Mouse (Mus musculus) kidney, adult 11 months (tissue): ENCODE measurements around the gene Rpl36a-ps1.
"Not testable (repeated sequence)": the region's sequence is repeated elsewhere in the genome, so short reads cannot be mapped to it uniquely, and the experiment has no call there.

Experiments used
- DNase-seq: peaks from one replicate; pipeline ENCODE4 v3.0.0; 2022

Rpl36a-ps1 gene

DNA sequence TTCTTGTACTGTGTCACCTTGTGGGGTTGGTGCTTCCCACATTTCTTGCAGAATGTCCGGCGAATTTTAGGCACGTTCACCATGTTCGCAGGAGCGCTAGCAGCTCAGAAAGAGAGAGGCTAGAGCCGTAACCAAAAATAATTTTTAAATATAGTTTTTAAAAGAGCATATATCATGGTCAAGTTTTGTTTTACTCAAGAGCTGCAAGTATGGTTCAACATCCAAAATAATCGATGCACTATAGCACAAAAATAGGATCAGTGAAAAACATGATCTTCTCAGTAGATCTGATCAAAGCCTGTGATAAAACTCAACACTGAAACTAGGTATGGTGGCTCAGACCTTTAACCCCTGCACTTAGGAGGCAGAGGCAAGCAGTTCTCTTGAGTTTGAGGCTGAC, at the start of gene Rpl36a-ps1:
Rpl36a-ps1 (minus strand) TSS at position 101 of the 400 bp plus-strand sequence.
- no peak for DNase-seq

DNA sequence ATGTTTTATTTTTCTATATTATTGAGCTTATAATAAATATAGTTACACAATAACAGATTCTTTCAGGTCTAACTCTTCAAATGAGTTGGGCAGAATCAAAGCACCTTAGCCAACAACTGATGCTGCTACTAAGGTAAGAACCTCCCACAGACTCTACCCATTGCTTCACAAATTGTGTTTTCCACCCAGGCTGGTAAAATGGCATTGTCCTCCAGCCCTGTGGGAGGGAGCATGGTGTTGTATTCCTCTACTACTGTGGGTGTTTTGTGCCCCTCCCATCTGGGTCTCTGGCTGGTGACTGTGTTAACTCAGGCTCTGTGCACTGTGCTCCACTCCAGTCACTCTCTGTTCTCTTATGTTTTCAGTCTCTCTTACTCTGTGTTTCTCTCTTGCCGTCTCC, 49.4 kb upstream of the Rpl36a-ps1 start:
- DNase-seq = no peak

DNA sequence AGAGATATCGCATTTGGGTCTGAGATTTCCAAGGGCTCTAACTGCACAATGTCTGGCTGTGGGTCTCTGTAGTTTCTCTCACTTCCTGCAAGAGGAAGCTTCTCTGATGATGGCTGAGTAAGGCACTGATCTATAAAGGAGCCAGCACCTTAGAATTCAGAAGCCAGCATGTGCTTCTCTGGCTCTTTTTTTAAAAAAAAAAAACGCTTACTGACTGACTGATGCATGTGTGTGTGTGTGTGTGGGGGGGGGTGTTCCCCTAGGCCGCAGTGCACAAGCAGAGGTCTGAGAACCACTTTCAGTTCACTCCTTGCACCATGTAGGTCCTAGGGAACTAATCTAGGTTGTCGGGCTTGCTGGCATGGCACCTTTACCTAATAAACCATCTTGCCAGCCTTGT, 47.3 kb upstream of the Rpl36a-ps1 start:
- DNase-seq = no peak

DNA sequence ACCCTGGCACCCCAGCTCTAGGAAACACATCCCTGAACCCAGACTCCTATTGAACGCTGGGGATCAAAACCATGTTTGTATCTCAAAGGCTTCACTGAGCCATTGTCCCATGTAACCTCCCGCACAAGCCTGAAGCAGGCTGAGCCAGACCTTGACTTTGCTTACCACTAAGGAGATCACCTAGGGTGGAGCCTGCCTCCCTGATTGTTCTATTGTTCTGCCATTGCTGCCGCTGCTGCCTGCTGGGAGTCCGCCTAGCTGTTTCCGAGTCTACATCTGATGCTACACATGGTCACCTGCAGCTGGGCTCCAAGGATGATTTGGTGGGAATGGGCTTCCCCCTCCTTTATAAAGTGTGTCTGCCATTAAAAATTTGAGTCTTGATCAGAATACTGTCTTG, 45.2 kb upstream of the Rpl36a-ps1 start:
- not testable (repeated sequence) for DNase-seq

DNA sequence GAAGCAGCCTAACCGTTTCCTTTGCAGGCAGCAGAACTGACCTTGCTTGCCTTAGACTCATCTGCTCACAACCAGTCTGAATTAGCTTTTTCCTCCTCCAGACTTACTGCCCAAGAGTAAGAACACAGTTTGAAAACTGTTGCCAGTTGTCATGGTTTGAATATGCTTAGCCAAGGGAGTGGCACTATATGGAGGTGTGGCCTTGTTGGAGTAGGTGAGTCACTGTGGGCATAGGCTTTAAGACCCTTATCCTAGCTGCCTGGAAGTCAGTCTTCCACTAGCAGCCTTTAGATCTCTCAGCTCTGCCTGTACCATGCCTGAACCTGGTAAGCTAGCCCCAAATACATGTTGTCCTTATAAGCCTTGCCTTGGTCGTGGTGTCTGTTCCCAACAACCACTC, 43.6 kb upstream of the Rpl36a-ps1 start:
- DNase-seq = no peak

DNA sequence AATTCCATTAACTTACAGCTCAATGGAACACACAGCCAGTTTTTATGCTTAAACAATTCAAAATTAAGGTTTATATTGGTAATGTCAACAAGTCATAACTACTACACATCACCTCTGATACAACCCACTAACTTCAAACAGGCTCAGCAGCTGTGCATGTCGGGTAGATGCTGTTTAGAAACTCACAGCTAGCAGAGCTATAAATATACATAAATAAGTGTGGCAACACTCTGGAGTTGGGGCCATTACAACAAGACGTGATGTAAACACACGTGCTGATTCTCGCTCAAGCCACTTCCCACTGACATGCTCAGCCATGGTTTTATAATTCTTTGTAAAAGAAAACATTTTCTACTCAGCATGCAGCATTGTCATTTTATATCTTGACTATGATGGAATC, 41.9 kb upstream of the Rpl36a-ps1 start:
- DNase-seq = no peak

DNA sequence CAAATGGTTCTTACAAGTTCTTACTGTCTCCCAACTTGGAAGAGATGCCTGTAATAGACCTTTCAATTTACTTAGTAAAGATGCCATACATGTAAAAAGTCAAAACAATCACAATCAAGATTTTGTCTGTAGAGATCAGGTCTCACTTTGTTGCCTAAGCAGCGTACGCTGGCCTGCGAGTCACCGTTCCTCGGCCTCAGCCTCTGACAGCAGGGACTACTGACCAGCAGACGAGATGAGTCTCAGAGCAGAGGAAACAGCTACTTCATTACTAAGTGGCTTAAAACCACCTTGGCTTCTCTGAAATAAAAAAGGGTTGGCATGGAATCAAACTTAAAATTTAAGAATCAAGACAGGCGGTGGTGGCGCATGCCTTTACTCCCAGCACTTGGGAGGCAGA, 40.7 kb upstream of the Rpl36a-ps1 start:
- not testable (repeated sequence) for DNase-seq

DNA sequence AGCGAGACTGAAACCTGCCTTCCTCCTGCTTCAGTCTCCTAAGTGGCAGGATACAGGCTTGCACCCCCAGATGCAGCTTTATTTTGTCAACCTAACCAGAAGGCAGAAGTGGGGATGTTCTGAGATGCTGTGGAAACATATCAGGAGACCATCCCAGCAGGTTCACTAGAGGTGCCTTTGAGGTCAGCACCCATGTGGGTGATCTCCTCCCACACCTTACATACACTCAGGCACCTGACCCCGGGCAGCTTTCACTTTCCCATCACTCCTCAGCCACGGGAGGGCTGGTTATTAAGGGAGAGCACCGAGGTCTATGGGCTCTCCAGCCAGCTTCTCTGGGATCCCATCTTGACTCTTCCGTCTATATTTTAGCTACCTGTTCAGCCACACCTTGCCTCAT, 38.5 kb upstream of the Rpl36a-ps1 start:
- no peak for DNase-seq

DNA sequence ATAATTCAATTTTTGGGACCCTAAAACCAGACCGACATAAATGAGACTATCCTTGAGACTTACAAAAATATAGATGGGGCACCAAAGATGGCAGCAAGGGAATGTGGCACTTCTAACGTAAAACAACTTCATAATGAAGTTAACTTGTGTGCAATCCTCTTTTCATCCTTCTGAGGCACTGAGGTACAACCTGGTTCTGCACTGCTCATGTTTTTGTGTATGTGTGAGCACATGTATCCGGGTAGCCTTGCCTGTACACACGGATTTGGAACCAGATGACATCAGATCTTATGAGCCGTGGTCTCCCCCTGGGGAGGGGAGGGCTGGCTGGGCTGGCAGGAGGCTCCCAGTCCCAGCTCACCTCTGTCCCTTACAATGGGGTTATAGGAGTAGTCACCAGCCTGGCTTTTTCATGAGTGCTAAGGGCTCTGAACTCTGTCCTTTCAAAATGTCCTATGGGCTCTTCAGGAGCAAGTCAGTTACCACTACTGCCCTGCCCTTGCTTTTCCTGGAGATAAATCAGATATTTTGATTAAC, 37.3 kb upstream of the Rpl36a-ps1 start:
- DNase-seq = no peak

DNA sequence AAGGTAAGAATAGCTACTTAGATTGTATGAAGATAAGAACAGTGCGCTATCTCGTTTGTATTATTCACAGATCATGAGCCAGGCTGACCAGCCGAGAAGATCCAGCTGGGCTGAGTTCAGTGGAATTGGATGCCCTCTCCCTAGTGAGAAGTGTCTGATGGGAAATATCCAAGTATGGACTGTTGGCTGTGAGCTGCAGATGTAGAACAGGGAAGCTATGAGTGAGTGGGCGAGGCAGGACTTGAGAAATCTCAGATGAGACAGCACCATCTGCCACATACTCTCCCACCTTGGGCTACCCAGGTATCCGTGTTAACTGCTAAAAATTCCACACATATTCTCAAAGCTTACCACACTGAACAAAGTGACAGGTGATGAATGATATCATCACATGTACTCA, 35.9 kb upstream of the Rpl36a-ps1 start:
- no peak for DNase-seq

DNA sequence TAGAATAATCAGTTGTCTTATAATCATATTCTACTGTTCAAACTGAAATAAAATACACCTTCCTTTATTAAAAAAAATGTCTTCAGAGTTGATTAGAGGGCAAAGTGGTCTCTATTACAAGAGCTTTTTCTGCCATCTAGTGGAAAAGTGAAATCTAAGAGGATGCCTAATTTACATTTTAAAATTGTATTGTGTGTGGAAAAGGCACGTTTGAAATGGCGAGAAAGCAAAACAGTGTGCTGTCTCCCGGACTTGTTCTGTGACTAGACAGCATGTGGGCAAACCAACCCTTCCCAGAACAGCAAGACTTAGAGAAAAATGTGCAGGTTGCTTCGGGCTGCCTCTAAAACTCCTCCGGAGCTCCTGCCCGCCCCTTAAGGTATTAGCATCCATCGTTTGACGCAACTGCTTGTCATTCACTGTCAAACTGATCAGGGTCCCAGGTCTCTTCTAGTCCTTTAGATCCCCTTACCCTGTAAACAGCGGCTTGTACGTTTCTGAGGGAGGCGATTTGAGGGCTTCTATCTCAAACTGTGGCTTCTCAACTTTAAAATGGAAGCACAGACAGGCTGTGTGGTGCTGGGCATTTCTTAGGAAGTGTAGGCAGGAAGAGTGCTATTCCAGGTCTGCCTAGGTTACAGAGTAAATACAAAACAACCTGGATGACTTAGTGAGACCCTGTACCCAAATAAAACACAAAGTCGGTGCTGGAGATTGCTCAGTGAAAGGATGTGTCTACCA, 28.4 kb upstream of the Rpl36a-ps1 start:
- no peak for DNase-seq

DNA sequence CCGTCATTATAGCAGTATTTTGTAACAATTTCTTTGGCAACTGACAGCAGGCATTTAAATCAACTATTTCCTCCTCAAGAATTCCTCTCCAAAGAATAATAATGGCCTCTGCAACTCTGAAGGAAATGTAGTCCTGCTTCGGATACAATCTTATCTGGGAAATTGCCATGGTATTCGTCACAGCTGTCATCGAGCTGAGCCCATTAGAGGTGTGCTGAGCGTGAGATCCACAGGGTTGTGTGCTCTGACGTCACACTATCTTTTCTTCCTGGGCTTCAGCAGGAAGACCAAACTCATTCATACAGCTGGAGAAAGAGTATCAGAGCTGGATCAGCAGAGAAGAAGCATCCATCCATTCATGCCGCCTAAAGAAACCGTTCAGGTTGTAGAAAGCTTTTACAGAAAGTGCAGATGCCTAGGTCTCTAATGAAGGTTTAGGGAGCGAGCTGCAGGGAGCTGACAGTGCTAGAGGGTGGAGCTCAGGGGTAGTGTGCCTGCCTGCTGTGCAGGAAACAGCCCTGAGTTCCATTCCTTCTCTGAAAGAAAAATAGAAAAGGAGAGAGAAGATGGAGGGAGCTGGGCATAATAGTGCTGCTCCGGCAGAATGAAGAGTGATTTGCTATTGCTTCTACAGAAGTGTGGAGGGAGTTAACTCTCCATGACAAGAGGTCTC, 25.2 kb upstream of the Rpl36a-ps1 start:
- no peak for DNase-seq

DNA sequence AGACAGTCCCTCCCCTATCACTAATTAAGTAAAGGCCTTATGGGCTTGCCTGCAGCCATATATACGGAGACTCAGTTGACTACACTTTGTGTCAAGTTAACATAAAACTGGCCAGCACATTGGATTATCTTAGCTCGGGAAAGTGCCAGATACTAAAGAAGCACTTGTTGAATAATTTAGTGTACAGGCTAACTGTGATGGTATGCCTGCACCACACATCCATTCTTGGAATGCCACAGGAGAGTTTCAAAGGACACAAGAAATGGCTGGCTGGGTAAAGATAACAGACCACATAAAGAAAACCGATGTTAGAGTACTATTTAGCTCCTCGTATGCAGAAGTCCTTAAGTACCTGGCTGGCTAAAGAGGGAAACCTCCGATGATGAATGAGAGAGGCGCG, 24.6 kb upstream of the Rpl36a-ps1 start:
- DNase-seq = no peak

DNA sequence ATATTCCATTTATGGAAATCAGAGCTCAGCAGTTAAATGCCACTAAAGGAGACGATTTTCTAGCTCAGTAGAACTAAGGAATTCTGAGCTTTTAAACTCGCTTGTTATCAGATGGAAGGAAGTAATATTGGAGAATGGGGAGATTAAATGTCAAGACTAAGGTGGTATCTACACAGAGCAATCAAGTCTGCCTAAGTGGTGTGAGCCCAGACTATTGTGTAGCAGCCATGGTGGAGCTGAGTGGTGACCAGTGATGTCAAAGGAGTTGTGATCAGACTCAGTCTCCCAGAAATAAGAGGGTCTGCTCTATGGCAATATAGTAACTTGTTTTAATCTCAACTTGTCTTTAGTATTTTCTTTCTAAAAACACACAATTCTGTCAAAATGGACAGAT, 16.8 kb upstream of the Rpl36a-ps1 start:
- DNase-seq = no peak

DNA sequence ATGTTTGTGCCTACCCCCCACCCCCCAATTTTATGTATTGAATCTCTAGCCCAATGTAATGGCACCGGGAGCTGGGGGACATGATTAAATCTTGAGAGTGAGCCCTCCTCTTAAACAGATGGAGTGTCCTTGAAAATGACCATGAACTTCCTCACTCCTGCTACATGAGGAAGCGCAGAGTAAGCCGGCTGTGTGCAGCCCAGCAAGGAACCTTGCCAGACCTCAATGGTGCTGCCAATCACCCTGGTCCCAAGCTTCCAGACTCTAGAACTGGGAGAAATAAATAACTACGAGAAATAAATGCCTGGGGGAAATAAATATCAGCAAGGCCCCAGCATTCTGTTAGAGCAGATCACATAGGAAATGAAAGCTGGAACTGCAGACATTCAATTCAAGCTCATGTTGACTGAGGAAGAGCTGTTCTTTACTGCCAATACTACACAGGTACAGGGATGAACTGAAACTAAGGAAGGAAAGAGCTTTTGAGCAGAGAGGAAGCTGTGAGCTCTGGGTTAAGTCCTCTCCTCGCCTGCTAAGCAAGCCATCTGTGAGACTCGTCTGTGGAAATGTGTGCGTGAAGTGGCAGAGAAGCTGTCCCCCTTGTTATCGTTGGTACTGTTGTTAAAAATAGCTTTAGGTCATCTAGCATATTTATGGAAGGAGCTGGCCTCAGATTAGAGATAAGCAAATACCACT, 16.3 kb upstream of the Rpl36a-ps1 start:
- DNase-seq = peak; percentile 10

DNA sequence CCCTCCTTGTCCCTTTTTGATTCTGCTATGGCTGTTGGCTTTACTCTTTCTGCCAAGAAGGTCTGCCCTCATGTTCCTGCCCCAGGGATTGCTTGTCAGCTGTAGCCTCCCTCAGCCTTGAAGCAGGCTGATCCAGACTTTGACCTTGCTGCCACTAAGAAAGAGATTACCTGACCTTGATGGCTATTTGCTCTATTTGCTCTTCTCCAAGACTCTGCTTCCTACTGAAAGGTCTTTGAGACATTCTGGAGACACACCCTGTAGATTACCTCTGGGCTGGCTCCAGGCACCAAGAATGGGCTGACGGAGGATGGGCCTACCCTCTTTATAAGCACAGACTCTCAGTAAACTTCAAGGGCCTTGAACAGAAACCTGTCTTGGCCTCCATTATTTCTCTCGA, 1.6 kb downstream of the Rpl36a-ps1 start:
- DNase-seq = no peak

DNA sequence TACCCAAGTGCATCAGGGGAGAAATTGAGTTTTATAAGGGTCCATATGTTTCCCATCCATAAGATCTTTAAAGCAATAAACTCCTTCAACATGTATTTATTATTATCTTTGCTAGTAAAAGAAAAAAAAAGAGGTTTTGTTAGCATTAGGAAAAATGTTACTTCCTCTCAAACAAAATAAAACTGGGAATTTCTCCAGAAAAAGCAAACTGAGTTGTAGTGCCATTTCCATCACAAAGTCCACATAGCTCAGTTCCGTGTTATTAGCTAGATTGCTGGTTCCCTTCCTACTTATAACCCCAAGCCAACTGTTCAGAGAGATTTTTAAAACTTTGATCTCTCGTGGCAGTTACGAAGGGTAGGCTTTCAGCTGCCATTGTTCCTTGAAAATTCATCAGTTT, 3.5 kb downstream of the Rpl36a-ps1 start:
- DNase-seq = no peak

DNA sequence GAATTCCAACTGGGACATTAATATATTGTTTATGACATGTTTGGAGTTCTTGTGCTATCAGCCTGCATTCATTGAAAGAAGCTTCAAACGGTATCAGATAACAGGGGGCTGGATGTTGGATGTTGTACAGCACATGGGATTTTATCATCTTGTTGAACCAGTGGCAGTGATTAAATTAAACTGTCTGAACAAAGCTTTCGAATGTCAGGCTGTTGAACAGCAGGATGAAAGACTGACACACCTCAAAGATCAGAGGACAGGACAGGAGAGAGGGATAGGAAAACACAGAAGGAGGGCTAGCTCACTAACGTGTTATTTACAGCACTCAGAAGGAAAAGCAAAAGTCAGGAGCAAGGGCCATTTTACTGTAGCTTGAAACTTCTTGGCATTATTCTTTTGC, 4.3 kb downstream of the Rpl36a-ps1 start:
- no peak for DNase-seq

DNA sequence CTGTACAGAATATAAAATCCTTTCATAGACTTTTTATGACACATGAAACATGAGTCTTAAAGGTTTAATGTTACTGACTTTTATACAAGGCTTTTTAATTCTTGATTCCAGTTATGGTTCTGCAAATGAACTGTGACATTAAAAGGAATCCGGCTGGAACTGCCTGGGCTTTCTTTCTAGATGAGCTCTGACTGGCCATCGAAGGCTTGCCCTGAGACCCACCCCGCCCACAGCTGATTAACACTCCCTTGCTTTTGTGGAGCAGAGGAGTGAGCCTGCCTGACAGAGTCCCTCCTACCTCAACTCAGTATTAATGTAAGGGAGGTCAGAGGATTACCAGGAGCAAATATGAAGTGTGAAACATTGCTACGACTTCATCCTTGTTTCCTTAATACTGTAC, 22.2 kb downstream of the Rpl36a-ps1 start:
- DNase-seq = no peak

DNA sequence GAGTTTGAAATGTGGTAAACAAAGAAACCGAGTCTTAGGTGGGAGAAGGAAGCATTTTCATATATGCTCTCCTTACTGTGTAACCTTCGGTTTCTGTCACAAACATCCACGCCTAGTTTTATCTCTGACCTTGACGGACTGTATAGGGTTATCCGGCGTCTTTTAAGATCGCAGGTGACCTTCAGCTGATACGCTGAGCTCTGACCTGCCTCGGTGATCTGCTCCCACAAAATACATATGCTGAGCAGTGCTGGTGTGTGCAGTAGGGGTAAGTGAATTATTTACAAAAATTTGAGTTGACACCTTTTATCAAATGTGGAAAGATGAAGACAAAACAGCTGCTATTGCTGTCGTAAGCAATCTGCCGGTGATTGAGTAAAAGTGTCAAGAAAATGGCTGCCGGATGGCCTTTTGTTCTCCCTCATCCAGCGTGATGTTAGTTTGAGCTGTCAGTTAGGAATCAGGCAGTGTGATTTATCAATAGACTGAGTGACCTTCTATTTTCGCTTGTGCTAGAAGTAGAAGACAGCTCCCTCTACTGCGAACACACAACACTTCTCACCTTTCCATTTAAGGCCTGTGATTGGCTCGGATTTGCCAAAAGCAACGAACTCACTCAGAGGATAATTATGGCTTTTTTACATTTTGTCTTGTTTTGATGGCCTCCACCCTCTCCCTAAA, 35.0 kb downstream of the Rpl36a-ps1 start:
- no peak for DNase-seq

DNA sequence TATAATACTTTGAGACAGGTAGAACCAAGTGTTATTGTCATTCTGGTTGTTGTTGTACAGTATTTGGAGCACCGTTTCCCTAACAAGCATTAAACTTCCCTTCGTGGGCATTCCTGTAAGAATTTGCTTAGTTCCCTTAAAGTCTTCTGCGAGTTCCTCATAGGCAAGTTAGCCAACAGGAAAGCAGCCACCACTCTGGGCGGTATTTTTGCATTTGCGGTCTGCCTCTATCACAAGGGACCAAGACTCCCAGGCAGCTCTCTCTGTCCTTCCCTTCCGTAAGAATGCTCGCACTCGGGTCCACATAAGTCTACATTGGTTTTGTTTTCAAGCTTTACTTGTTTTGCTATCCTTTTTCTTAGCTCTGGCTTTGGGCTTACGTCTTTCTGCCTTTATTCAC, 37.3 kb downstream of the Rpl36a-ps1 start:
- no peak for DNase-seq

DNA sequence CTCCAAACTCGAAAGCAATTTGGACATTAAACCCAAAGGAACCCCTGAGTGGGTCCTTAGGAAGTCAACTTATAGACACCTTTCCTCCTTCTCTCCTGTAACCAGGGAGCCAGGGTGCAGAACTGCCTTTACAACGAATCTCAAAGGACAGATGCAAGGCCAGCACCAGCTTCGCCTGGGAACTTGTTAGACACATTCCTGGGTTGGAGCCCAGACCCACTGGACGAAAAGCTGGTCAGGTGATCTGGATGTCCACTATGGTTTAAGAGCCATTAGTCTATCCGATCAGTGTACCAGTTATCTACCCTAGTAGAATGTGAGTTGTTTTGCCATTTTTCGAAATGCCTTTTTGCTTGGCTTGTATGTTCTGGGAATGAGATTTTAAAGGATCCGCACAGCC, 41.7 kb downstream of the Rpl36a-ps1 start:
- DNase-seq = no peak

DNA sequence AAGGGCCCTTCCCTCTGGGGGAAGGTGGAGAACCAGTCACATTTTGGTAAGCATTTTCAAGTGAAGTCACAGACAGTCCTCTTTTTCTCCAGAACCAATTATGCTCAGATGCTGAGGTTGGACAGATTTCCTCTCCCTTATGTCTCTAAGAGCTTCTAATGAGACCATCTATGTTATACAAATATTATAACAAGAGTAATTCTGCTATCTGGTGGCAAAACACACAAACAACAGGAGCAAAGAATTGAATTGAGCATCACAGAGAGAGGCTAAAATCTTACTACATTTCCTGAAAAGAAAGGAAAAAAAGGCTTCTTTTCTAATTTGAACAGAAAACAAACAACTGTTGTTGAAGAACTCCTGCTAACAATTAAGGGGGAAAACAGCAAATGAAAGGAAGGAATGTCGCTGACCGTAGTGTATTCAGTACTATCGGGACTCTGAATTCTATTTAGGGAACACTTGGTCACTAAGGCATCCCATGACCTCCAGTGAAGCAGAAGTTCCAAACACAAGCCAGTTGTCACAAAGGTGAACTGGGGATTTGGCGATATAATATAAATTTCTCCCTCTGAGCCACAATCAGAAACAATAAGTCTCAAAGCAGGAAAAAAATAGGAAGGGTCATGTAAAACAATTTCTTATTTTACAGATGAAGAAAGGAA, 42.4 kb downstream of the Rpl36a-ps1 start:
- no peak for DNase-seq
